Mouse (Mus musculus) hindbrain, postnatal 0 days (tissue): ENCODE results near the gene Rbfox1. TPM values are rescaled to one million over a fixed set of nuclear protein-coding genes. Genes with fewer than 3 reads are reported as not detected.

Experiments used
- ATAC-seq: fragments of 200-750 bp; cut with Nextera tagmentation; 2 replicates; pipeline ENCODE4 v1.8.0; 2017; ENCODE audit warnings: mild to moderate bottlenecking, moderate TSS enrichment, moderate library complexity
- DNase-seq: peaks from one replicate; pipeline ENCODE4 v3.0.0-alpha.2; 2015; ENCODE audit warnings: low spot score
- H3K27ac ChIP-seq: fragments of 300-500 bp; sonication (generic); 2 replicates; pipeline ENCODE4 v1.5.1; 2014; ENCODE audit warnings: mild to moderate bottlenecking
- H3K27me3 ChIP-seq: fragments of 300-500 bp; sonication (generic); 2 replicates; pipeline ENCODE4 v1.6.1; 2014; ENCODE audit warnings: low read length, mixed read lengths; ENCODE audit not compliant: insufficient read depth
- H3K36me3 ChIP-seq: fragments of 300-500 bp; sonication (generic); 2 replicates; pipeline ENCODE4 v1.6.1; 2014; ENCODE audit warnings: low read length, mixed read lengths; ENCODE audit not compliant: insufficient read depth
- H3K4me1 ChIP-seq: fragments of 300-500 bp; sonication (generic); 2 replicates; pipeline ENCODE4 v1.6.1; 2014; ENCODE audit warnings: antibody characterized with exemption, low read length, mixed read lengths; ENCODE audit not compliant: insufficient read depth
- H3K4me2 ChIP-seq: fragments of 300-500 bp; sonication (generic); 2 replicates; pipeline ENCODE4 v1.6.1; 2014; ENCODE audit warnings: low read depth, mild to moderate bottlenecking, low read length, moderate library complexity, mixed read lengths
- H3K4me3 ChIP-seq: fragments of 300-500 bp; sonication (generic); 2 replicates; pipeline ENCODE4 v1.5.1; 2014; ENCODE audit warnings: low read length
- H3K9ac ChIP-seq: fragments of 300-500 bp; sonication (generic); replicated peaks from 2 replicates; pipeline ENCODE4 v1.6.1; 2014; ENCODE audit warnings: mild to moderate bottlenecking, low read length, moderate library complexity, mixed read lengths
- H3K9me3 ChIP-seq: fragments of 300-500 bp; sonication (generic); 2 replicates; pipeline ENCODE4 v1.6.1; 2016; ENCODE audit warnings: low read length, mixed read lengths
- CTCF ChIP-seq: IDR thresholded peaks from 2 replicates; pipeline ENCODE4 v1.5.1; 2016; ENCODE audit warnings: antibody characterized with exemption, control low read depth, low read depth
- WGBS: fragments of 180-500 bp; shearing (Covaris S2); extraction: QIAGEN DNeasy Blood & Tissue Kit; methylation state at CpG from one replicate; pipeline ENCODE4 v1.1.7; 2014; 5-methylcytosine and 5-hydroxymethylcytosine counted together
- polyA plus RNA-seq: library from polyadenylated mRNA; unstranded; fragments of >200 nt; fragmentation: Nextera tagmentation; extraction: Ambion mirVana; gene quantifications from 2 replicates; pipeline ENCODE4 v1.2.1, GENCODE M21; 2015
- total RNA-seq: library from RNA; depleted of rRNA; stranded (reverse); fragments of >200 nt; gene quantifications from 2 replicates; pipeline ENCODE4 v1.2.3, GENCODE M21; 2014

Rbfox1 gene
- total and polyA plus RNA-seq, 2 experiments from 2014 or later: 158 to 204 TPM

DNA sequence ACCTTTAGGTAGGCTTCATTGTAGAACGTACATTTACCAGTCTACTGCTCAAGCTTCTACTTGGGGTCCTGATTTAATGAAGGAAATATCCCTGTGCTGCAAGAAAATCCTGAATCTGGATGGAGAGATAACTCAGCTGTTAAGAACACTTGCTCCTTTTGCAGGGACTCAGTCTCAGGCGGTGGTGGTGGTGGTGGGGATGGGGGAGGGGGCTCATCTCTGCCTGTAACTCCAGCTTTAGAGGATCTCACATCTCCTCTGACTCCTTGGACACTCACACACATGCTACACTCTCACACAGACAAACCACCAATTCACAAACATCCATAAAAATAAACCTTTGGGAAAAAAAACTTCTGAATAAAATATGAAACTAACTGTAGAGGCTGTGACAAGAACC is 1101.3 kb downstream of the Rbfox1 start:
- 46% methylated on average over 2 of the region's 2 CpGs for WGBS
- TF ChIP-seq CTCF: no peak

DNA sequence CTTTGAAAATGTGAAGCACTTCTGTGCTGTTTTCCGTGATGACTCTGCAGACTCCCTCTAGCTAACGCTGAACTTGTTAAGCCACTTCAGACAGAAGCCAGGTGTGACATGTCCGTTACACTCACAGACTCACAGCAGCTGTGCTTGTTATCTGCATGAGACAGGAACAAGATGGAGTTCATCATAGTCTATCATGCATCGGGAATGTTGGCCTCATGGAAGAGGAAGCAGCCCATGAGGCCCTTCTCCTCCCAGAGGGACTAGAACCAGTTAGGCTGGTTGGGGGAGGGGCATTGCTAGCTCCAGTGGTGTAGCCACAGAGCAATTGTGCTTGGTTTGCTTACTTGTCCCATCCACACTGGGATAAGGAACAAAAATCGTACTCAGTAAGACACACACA is 1107.1 kb downstream of the Rbfox1 start:
- Histone ChIP-seq H3K4me3 (no peak overlapping the region), H3K27me3 (no peaks in the 10 kb centered on the region), H3K9ac (no peak overlapping the region), H3K9me3 (no peaks in the 10 kb centered on the region), H3K36me3 (no peaks in the 10 kb centered on the region), H3K4me2 (no peak overlapping the region), H3K27ac (no peak overlapping the region), H3K4me1 (no peaks in the 10 kb centered on the region)
- ATAC-seq (no peak), DNase-seq (no peak)
- TF ChIP-seq CTCF: no peak
- whole genome bisulfite sequencing: 85% methylated on average over 5 of the region's 5 CpGs

More for the DNA sequence above, 1101.3 kb downstream of the Rbfox1 start:
- Histone ChIP-seq H3K9me3 (no peaks in the 10 kb centered on the region), H3K27ac (no peak overlapping the region), H3K36me3 (no peaks in the 10 kb centered on the region), H3K27me3 (no peaks in the 10 kb centered on the region), H3K4me2 (no peak overlapping the region), H3K4me1 (no peaks in the 10 kb centered on the region), H3K9ac (no peak overlapping the region), H3K4me3 (no peak overlapping the region)
- DNase-seq (no peak), ATAC-seq (no peak)

DNA sequence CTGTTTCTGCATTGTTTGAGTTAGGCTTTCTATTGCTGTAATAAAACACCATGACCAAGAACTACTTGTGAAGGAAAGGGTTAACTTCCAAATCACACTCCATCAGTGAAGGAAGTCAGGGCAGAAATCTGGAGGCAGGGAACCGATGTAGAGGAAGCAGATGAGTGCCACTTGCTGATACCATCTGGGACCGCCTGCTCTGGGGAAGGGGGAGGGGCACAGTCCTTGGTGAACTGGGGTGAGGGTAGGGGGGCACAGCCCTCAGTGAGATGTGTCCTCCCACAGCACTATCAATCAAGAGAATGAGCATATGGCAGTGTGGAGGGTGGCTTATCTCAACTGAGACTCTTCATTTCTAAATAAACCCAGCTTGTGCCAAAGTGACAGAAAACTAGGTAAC is 1108.0 kb downstream of the Rbfox1 start:
- no peak overlapping the region for H3K4me3 ChIP-seq
- H3K27me3 ChIP-seq: no peaks in the 10 kb centered on the region
- H3K4me2 ChIP-seq: no peak overlapping the region
- DNase-seq: no peak
- H3K9me3 ChIP-seq: no peaks in the 10 kb centered on the region
- no peaks in the 10 kb centered on the region for H3K36me3 ChIP-seq
- H3K9ac ChIP-seq: no peak overlapping the region
- TF ChIP-seq CTCF: no peak
- no peak overlapping the region for H3K27ac ChIP-seq
- H3K4me1 ChIP-seq: no peaks in the 10 kb centered on the region
- no peak for ATAC-seq
- WGBS: 40% methylated on average over 2 of the region's 2 CpGs

DNA sequence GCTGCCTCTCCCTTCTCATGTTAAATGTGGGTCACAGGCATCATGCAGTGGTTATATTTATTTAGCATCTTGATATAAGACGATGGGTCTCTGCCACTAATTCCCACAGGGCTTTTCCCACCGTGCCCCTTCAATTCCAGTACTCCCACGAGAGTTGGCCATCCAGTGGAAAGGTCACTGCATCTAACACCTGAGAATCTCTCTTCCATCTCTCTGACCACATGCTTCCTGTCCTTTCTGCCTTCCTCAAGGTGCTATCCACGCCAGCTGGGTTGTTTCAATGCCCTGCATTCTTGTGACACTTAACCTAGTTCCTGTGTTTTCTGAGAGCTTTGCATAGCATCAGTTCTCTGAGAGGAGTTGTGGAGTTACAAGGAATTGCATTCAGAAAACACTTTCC is 1112.0 kb downstream of the Rbfox1 start:
- Histone ChIP-seq H3K27ac (no peak overlapping the region), H3K4me1 (no peaks in the 10 kb centered on the region), H3K9me3 (no peaks in the 10 kb centered on the region), H3K4me2 (no peak overlapping the region), H3K4me3 (no peak overlapping the region), H3K36me3 (no peaks in the 10 kb centered on the region), H3K9ac (no peak overlapping the region), H3K27me3 (no peaks in the 10 kb centered on the region)
- 69% methylated on average over 4 of the region's 4 CpGs for WGBS
- TF ChIP-seq CTCF: no peak
- DNase-seq (no peak), ATAC-seq (no peak)

DNA sequence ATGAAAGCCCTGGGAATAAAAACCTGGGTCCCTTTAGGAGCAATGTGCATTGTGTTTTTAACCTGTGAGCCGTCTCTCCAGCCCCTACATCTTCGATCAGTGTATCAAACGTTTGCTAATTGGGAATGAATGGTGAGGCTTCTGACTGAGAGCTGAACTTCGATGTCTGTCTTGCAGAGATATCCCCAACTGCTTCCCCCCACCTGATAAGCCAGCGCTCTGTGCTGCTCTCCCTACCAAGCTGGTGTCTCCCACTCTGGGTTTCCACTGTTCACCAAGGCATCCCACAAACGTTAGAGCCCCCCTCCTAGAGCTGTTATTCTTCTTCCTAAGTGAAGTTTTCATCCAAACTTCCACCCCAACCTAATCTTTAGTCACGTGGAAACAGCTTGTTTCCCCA is 1112.7 kb downstream of the Rbfox1 start:
- Histone ChIP-seq H3K36me3 (no peaks in the 10 kb centered on the region), H3K9ac (no peak overlapping the region), H3K4me3 (no peak overlapping the region), H3K27ac (no peak overlapping the region), H3K9me3 (no peaks in the 10 kb centered on the region), H3K4me2 (no peak overlapping the region), H3K27me3 (no peaks in the 10 kb centered on the region), H3K4me1 (no peaks in the 10 kb centered on the region)
- WGBS: 65% methylated on average over 7 of the region's 7 CpGs
- TF ChIP-seq CTCF: no peak
- DNase-seq (no peak), ATAC-seq (no peak)

DNA sequence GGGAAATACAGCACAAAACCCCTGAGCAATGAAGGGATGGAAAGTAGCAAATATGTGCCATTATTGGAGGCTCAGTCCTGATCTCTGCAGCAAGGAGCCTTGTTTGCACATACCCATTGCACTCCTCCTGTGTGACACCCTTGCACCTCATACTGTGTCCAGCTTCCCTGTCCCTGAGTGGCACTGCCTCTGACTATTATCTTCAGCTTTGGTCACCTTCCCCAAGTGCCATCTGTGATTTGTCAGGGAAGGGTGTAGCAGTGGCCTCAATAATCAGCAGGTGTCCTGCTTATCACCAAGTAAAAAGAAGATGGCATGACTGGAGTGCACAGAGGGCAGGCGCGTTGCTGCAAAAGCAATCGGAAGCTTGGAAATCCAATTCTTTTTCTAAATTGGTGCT is 1119.4 kb downstream of the Rbfox1 start:
- Histone ChIP-seq H3K9ac (no peak overlapping the region), H3K27ac (no peak overlapping the region), H3K36me3 (no peaks in the 10 kb centered on the region), H3K4me1 (no peaks in the 10 kb centered on the region), H3K4me3 (no peak overlapping the region), H3K9me3 (no peaks in the 10 kb centered on the region), H3K27me3 (no peaks in the 10 kb centered on the region), H3K4me2 (no peak overlapping the region)
- no peak for DNase-seq
- WGBS: 93% methylated on average over 3 of the region's 3 CpGs
- ATAC-seq: no peak
- TF ChIP-seq CTCF: no peak

DNA sequence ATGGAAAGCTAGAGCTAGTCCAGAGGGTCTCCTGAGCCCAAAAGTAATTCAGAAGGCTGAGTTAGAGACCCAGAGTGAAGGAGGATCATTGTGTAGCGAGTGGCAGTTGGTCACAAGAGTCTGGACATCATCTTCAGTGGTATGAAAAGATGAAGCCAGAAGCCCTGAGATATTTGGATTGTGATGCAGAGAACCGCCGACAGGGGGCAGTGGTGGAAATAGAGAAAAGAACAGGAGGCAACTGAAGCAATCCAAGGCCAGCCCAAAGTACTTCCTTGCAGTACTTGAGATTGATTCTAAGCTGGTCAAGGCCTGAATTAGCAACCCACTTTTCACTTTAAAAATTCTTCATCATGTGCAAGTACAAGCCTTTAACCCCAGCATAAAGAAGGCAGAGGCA is 1120.3 kb downstream of the Rbfox1 start:
- H3K27ac ChIP-seq: no peak overlapping the region
- no peaks in the 10 kb centered on the region for H3K36me3 ChIP-seq
- no peak overlapping the region for H3K4me2 ChIP-seq
- no peaks in the 10 kb centered on the region for H3K4me1 ChIP-seq
- 23% methylated on average over 3 of the region's 3 CpGs for WGBS
- no peaks in the 10 kb centered on the region for H3K9me3 ChIP-seq
- no peak overlapping the region for H3K9ac ChIP-seq
- no peak for ATAC-seq
- no peaks in the 10 kb centered on the region for H3K27me3 ChIP-seq
- DNase-seq: peak; percentile 13
- no peak overlapping the region for H3K4me3 ChIP-seq
- TF ChIP-seq CTCF: peak; percentile 55

DNA sequence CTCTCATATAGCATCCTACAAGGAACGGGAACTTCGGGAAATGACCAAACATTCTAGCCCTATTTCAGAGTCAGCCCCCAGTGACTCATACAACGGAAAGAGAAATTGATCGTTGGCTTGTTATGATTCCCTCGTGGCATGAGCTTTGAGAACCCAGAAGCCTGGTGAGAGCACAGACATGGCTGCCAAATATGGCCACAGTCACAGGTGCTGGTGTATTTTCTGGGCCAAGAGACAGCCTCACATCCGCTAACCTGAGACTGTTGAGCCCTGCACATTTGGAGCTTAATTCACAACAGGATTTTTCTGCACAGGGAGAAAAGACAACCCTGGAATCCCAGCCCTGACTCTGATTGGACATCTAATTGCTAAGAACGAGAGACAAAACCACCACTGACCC is 1132.2 kb downstream of the Rbfox1 start:
- H3K9me3 ChIP-seq: no peaks in the 10 kb centered on the region
- no peak overlapping the region for H3K9ac ChIP-seq
- ATAC-seq (no peak), DNase-seq (no peak)
- H3K27ac ChIP-seq: no peak overlapping the region
- 69% methylated on average over 7 of the region's 7 CpGs for WGBS
- H3K4me3 ChIP-seq: no peak overlapping the region
- no peak overlapping the region for H3K4me2 ChIP-seq
- TF ChIP-seq CTCF: no peak
- H3K36me3 ChIP-seq: no peaks in the 10 kb centered on the region
- H3K4me1 ChIP-seq: no peaks in the 10 kb centered on the region
- no peaks in the 10 kb centered on the region for H3K27me3 ChIP-seq
